Mouse (Mus musculus) neural tube, embryonic 11.5 days (tissue): ENCODE data around the gene Gm28635. TPM values are rescaled to one million over a fixed set of nuclear protein-coding genes. Genes with fewer than 3 reads are reported as not detected.

ENCODE experiments used
- ATAC-seq: fragments of 200-750 bp; cut with Nextera tagmentation; 2 replicates; pipeline ENCODE4 v1.8.0; 2017; ENCODE audit warnings: moderate number of reproducible peaks, mild to moderate bottlenecking, moderate TSS enrichment, moderate library complexity; ENCODE audit not compliant: insufficient read depth, low FRiP score, low TSS enrichment
- DNase-seq: peaks from one replicate; pipeline ENCODE4 v3.0.0-alpha.2; 2015; ENCODE audit warnings: low spot score
- H3K27ac ChIP-seq: fragments of 300-500 bp; sonication (generic); 2 replicates; pipeline ENCODE4 v1.5.1; 2014; ENCODE audit warnings: low read depth, mild to moderate bottlenecking, low read length
- H3K27me3 ChIP-seq: fragments of 300-500 bp; sonication (generic); 2 replicates; pipeline ENCODE4 v1.6.1; 2014; ENCODE audit warnings: mild to moderate bottlenecking, low read length, mixed read lengths; ENCODE audit not compliant: control insufficient read depth, insufficient read depth
- H3K36me3 ChIP-seq: fragments of 300-500 bp; sonication (generic); 2 replicates; pipeline ENCODE4 v1.6.1; 2014; ENCODE audit warnings: mild to moderate bottlenecking, low read length, moderate library complexity, mixed read lengths; ENCODE audit not compliant: control insufficient read depth, insufficient read depth
- H3K4me1 ChIP-seq: fragments of 300-500 bp; sonication (generic); 2 replicates; pipeline ENCODE4 v1.6.1; 2014; ENCODE audit warnings: low read length, mixed read lengths; ENCODE audit not compliant: control insufficient read depth, insufficient read depth
- H3K4me2 ChIP-seq: fragments of 300-500 bp; sonication (generic); 2 replicates; pipeline ENCODE4 v1.6.1; 2014; ENCODE audit warnings: low read depth, mild to moderate bottlenecking, moderate library complexity
- H3K4me3 ChIP-seq: fragments of 300-500 bp; sonication (generic); 2 replicates; pipeline ENCODE4 v1.5.1; 2014; ENCODE audit warnings: low read depth, low read length
- H3K9ac ChIP-seq: fragments of 300-500 bp; sonication (generic); 2 replicates; pipeline ENCODE4 v1.6.1; 2014; ENCODE audit warnings: mild to moderate bottlenecking, low read length
- H3K9me3 ChIP-seq: fragments of 300-500 bp; sonication (generic); 2 replicates; pipeline ENCODE4 v1.6.1; 2016; ENCODE audit warnings: low read length; ENCODE audit not compliant: control insufficient read depth
- WGBS: fragments of 180-500 bp; shearing (Covaris S2); extraction: QIAGEN DNeasy Blood & Tissue Kit; methylation state at CpG from one replicate; pipeline ENCODE4 v1.1.7; 2014; 5-methylcytosine and 5-hydroxymethylcytosine counted together
- polyA plus RNA-seq: library from polyadenylated mRNA; unstranded; fragments of >200 nt; fragmentation: Nextera tagmentation; extraction: Ambion mirVana; gene quantifications from 2 replicates; pipeline ENCODE4 v1.2.1, GENCODE M21; 2014

Gm28635 gene
- polyA plus RNA-seq, 1 experiment from 2014 or later = not detected

DNA sequence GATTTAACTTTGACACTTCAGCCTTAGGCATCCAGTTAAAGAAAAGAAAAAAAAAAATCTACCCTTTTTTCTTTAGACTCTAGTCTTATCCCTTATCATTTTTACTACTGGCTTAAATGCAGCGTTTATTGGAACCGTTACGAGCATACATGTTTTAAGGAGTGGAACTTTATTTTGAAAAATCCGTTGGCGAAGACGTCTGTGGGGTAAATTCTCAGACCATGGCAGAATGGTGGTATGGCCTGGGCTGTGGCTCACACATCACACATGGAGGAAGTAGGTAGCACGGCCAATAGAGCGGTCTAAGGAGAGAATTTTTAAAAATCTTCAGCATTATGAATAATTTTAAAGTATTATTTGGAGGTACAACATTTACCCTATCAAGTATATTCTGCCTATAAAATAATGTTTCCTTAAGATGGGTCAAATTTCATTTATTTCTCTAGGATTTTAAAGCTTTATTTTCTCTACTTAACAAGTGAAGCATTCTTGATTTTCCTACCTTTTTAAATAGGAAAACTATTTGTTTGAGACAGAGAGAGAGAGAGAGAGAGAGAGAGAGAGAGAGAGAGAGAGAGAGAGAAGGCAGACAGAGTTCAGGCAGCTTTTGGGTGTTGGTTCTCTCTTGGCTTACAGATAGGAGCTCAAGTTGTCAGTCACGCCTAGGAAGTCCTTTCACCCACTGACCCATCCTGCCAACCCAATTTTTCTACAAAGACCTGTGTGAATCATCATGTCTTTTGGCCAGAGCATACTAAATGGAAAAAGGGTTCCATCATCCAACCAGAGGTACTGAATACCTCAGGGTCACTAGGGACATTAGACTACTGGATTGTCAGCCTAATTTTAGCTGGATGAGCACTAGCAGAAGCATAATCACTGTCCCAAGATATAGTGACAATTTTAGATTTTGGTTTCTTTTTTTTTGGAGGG, 38.8 kb upstream of the Gm28635 start:
- DNase-seq (no peak), ATAC-seq (no peak)
- Histone ChIP-seq H3K36me3 (no peaks in the 10 kb centered on the region), H3K27ac (peak overlapping the region; percentile 86; the same call in 1 of the 2 replicates), H3K4me2 (peak overlapping the region; percentile 81), H3K4me3 (peak overlapping the region; percentile 87), H3K9me3 (no peaks in the 10 kb centered on the region), H3K9ac (peak overlapping the region; percentile 86), H3K27me3 (no peaks in the 10 kb centered on the region), H3K4me1 (peaks cover 14% of the 10 kb centered on the region)
- WGBS = 39% methylated on average over 9 of the region's 9 CpGs

DNA sequence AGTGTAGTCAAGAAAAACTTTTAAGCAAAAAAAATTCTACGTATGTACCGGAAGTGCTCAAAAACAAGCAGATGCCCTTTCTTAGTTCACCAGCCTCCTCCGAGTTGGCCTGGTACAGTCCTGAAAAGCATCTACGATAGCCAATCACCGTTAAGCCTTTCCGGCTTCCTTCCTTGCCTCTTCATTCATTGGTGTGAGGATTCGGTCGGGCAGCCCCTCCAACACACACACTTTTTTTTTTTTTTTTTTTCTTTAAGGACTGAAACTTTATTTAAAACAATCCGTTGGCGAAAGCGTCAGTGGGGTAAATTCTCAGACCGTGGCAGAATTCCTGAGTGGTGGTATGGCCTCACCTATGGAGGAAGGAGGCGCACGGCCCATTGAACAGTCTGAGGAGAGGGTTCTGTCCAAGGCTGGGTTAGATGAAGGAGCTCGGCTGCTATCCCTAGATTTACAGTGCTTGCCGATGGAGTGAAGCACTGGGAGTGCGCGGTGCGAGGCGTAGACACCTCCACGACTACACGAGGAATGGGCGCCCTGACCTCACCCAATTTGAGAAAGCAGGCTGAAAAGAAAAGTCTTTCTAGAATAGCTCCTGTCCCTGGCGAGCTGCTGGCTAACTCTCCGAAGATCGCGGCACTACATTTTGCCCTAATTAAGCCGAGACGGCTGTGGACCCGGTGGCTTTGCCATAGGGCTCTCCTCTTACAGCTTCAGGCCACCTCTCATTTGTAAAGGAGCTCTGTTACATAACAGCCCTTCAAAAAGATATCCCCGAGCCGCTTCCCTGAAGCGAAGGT, 37.9 kb upstream of the Gm28635 start:
- Histone ChIP-seq H3K36me3 (no peaks in the 10 kb centered on the region), H3K4me1 (peaks cover 14% of the 10 kb centered on the region), H3K27ac (peak overlapping the region; percentile 95), H3K4me2 (peak overlapping the region; percentile 81), H3K9ac (peak overlapping the region; percentile 86), H3K4me3 (peak overlapping the region; percentile 87), H3K9me3 (no peaks in the 10 kb centered on the region), H3K27me3 (no peaks in the 10 kb centered on the region)
- DNase-seq (peak; percentile 69), ATAC-seq (peak; percentile 94)
- WGBS = under 1% methylated on average over 33 of the region's 33 CpGs

DNA sequence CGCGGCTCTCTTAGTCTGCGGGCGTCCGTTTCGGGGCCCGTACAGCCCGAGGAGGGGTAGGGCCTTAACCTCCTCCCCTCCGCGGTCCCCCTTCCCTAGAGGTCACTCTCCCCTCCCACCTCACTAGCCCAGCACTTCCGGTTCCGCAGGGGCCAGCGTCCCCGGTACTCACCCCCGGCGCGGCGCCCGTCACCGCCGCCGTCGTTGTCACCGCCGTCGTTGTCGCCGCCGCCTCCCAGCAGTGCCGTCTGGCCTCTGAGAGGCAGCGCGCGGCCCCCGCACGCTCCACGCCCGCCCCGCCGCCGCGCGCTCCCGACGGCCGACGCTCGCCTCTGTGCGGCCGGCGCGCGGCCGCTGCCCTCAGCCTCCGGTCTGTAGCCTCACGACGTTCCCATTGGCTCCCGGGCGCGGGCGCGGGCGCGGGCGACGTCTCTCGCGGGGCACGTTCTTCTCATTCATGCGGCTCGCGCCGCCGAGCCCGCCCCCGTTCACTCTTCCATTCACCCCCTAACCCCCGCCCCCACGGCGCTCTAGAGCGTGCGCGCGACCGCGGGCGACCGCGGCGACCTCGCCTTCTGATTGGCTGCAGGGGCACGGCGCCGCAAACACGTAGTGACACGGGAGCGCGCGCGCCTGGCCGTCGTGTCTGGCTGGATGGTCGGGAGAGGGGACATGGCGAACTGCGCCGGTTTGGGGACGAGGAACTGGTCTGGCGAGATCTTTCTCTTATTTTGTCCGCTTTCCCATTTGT, 37.1 kb upstream of the Gm28635 start, which contains the start of gene Zdhhc5:
Gene Zdhhc5 (minus strand): TSS at position 370 of the 751 bp plus-strand sequence.
- H3K36me3 ChIP-seq = peaks cover 2% of the 10 kb centered on the region; the same call in 1 of the 2 replicates
- peak within 1 kb of the TSS; percentile 86 for H3K9ac ChIP-seq
- H3K27me3 ChIP-seq = no peaks in the 10 kb centered on the region
- under 1% methylated on average over 90 of the region's 107 CpGs for WGBS
- peak within 1 kb of the TSS; percentile 87 for H3K4me3 ChIP-seq
- ATAC-seq (peak; percentile 96), DNase-seq (peak; percentile 99)
- H3K27ac ChIP-seq = peak within 1 kb of the TSS; percentile 95
- H3K9me3 ChIP-seq = no peaks in the 10 kb centered on the region
- H3K4me1 ChIP-seq = peaks cover 14% of the 10 kb centered on the region
- H3K4me2 ChIP-seq = peak within 1 kb of the TSS; percentile 81

DNA sequence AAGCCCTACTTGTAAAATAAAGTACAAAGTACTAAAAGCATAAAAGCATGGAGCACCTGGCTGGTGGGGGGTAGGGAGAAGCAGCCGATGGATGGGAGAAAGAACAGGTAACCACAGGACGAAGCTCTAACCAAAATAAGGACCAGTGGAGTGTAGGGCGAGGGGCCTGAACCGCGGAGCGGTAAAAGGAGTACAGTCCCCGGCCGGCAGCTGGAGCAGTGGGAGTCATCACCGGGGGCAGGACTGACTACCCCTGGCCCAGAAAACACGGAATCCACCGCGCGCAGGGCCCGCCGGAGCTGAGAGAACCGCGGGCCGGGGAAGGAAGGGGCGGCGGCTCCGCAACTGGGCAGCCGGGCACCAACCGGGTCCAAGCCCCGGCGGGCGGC, 36.6 kb upstream of the Gm28635 start:
- Histone ChIP-seq H3K27me3 (no peaks in the 10 kb centered on the region), H3K4me3 (peak overlapping the region; percentile 87), H3K27ac (peak overlapping the region; percentile 95), H3K9ac (peak overlapping the region; percentile 86), H3K4me1 (peaks cover 14% of the 10 kb centered on the region), H3K36me3 (peaks cover 2% of the 10 kb centered on the region), H3K4me2 (peak overlapping the region; percentile 81), H3K9me3 (no peaks in the 10 kb centered on the region)
- ATAC-seq (no peak; the same call in 1 of the 2 replicates), DNase-seq (no peak)
- under 1% methylated on average over 21 of the region's 26 CpGs for WGBS

DNA sequence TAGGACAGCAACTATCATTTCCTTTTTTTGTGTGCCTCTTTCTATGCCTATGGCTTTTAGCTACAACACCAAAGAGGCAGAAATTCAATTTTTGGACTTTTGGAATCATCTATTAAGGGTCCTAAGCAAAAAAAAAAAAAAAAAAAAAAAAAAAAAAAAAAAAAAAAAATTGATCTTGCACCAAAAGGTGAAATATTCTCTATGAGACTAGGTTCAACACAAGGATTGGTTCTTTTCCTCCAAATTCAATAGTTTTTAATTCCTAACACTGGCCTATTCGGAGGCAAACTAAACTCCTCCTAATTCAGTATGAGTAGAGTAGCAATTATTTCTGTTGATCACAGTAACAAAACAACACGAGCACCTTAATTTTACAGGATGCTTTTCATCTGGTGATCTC, 34.1 kb upstream of the Gm28635 start:
- Histone ChIP-seq H3K4me2 (no peak overlapping the region), H3K9me3 (no peaks in the 10 kb centered on the region), H3K4me3 (no peak overlapping the region), H3K4me1 (peaks cover 14% of the 10 kb centered on the region), H3K27ac (no peak overlapping the region), H3K9ac (no peak overlapping the region), H3K36me3 (peaks cover 4% of the 10 kb centered on the region), H3K27me3 (no peaks in the 10 kb centered on the region)
- 91% methylated on average over 2 of the region's 2 CpGs for WGBS
- DNase-seq = no peak
- no peak for ATAC-seq

DNA sequence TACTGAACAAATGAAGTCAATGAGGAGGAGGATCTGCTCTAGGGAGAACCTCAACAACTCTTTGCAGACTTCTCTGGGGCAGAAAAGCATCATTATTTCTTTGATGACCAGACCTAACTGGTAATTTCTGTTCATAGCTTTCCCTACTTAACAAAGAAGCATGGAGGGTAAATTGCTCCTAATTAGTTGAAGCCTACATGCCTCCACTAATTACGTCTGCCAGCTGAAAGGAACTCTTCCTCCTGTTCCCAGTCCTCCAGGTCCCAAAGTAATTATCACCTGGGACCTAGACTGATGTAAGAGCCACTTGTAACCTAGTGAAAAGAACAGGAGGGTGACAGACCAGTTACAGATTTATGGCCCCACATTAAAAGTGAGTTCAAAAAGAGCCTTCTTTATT, 29.7 kb upstream of the Gm28635 start:
- no peak overlapping the region for H3K27ac ChIP-seq
- H3K4me3 ChIP-seq = no peak overlapping the region
- H3K36me3 ChIP-seq = peaks cover 4% of the 10 kb centered on the region
- H3K9me3 ChIP-seq = no peaks in the 10 kb centered on the region
- H3K27me3 ChIP-seq = no peaks in the 10 kb centered on the region
- no peak overlapping the region for H3K4me2 ChIP-seq
- ATAC-seq = no peak
- DNase-seq = no peak
- H3K4me1 ChIP-seq = no peaks in the 10 kb centered on the region
- WGBS = 30% methylated on average over 1 of the region's 1 CpGs
- no peak overlapping the region for H3K9ac ChIP-seq

DNA sequence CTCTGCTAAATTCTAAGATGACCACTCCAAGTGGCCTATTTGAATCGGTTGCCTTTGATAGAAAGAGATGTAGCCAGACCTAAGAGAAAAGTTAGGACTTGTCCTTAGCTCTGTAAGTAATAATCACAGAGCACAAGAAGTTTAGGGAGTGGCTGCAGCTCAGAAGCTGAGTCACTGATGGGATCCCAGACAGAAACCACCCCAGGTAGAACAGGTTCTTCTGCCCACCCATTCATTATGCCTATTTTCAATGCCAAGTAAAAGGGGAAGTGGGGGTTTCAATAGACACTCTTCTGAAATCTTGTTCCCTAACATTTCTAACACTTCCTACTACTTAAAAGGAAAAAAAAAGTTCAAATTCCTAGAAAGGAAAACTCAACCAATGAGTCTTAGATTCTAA, 27.5 kb upstream of the Gm28635 start:
- ATAC-seq (no peak), DNase-seq (no peak)
- Histone ChIP-seq H3K4me3 (no peak overlapping the region), H3K27me3 (no peaks in the 10 kb centered on the region), H3K4me2 (no peak overlapping the region), H3K36me3 (peaks cover 4% of the 10 kb centered on the region), H3K27ac (no peak overlapping the region), H3K4me1 (no peaks in the 10 kb centered on the region), H3K9ac (no peak overlapping the region), H3K9me3 (no peaks in the 10 kb centered on the region)
- WGBS = 89% methylated on average over 1 of the region's 1 CpGs

DNA sequence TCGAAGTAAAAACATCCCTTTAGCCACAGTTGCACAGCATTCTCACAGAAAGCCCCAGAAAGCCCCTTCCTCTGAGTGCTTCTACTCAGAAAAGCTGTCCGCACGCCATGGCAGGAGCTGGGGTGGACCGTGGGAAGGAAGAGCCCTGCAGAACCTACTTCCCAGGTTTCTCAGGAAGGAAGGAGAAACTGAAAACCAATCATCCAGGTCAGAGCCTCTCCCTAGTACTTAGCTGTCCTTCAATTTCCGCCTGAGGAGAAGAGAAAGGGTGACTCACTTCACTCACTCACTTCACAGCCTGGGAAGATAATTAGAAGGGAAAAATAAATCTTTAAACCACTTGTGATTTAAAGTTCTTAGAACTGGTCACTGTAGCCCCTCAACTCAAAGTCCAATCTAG, 26.5 kb upstream of the Gm28635 start:
- no peak overlapping the region for H3K9ac ChIP-seq
- no peak for ATAC-seq
- no peaks in the 10 kb centered on the region for H3K9me3 ChIP-seq
- no peaks in the 10 kb centered on the region for H3K4me1 ChIP-seq
- no peak overlapping the region for H3K27ac ChIP-seq
- peaks cover 2% of the 10 kb centered on the region; the same call in 1 of the 2 replicates for H3K36me3 ChIP-seq
- H3K4me3 ChIP-seq = no peak overlapping the region
- WGBS = 91% methylated on average over 5 of the region's 5 CpGs
- H3K27me3 ChIP-seq = no peaks in the 10 kb centered on the region
- no peak for DNase-seq
- H3K4me2 ChIP-seq = no peak overlapping the region
